Mouse (Mus musculus): Measurements from ENCODE around the gene Gm20388. TPM values are rescaled to one million over a fixed set of nuclear protein-coding genes. Genes with fewer than 3 reads are reported as not detected.

Gm20388 gene
- total RNA-seq, 1 experiment from 2014 or later = 18.4 TPM

- ATAC-seq (replicated peaks in 1 of 2; ENCODE audit: insufficient read depth in 1 of 2, low FRiP score in 2 of 2, low TSS enrichment in 1 of 2, low read depth in 1 of 2, poor library complexity in 2 of 2, severe bottlenecking in 2 of 2) = peak; percentile 4 to 15; a peak in 3 of 4 replicates
These were observed 424.8 kb downstream of the Gm20388 start for GRCm38 (mm10) chr8:120335262-120336086.

DNA sequence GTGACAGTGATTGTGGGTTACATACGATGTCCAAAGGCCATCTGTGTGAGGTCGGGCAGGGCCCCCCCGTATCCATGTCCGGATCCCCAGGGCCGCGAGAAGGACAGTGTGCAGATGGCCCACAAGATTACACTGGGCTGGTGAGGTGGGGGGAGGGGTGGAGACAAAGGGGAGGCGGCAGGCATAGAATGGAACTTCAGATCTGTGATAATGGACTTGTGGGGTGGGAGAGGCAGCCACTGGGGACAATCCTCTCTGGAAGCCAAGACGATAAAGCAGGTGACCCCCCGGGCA is 425.4 kb downstream of the Gm20388 start:
- ATAC-seq (replicated peaks in 1 of 2; ENCODE audit: insufficient read depth in 1 of 2, low FRiP score in 2 of 2, low TSS enrichment in 1 of 2, low read depth in 1 of 2, poor library complexity in 2 of 2, severe bottlenecking in 2 of 2) = no peak

DNA sequence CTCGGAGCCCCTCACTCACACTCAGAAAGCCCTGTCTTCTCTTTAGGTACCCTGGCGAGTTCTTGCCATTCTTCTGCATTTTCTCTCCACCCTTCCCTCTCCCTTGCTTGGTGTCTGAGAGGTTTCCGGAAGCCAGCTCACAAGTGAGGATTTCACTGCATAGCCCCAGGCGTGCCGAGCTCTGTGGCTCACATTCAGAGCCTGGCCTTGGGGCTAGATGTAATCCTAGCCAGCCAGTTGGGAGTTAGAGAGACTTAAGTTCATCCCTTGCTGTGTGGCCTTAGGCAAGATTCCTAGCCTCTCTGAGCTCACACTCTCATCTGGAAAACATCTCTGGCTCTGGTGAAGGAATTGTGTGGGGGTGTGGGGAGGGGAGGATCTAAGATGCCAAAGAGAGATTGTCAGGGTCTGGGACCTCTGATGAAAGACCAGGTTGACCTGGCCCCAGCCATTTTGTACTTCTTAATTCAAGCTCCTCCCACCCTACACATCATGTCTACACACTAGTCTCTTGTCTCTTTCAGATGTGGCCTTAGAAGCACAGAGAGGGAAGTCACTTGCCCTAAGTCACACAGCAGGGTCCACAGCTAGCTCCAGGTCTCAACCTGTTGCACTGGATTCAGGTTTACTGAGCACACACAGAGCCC is 426.4 kb downstream of the Gm20388 start:
- no peak for ATAC-seq (replicated peaks in 1 of 2; ENCODE audit: insufficient read depth in 1 of 2, low FRiP score in 2 of 2, low TSS enrichment in 1 of 2, low read depth in 1 of 2, poor library complexity in 2 of 2, severe bottlenecking in 2 of 2)

GRCm38 (mm10) chr8:120337627-120338026 is 427.0 kb downstream of the Gm20388 start:
- no peak for ATAC-seq (replicated peaks in 1 of 2; ENCODE audit: insufficient read depth in 1 of 2, low FRiP score in 2 of 2, low TSS enrichment in 1 of 2, low read depth in 1 of 2, poor library complexity in 2 of 2, severe bottlenecking in 2 of 2)

- no peak for ATAC-seq (replicated peaks in 1 of 2; ENCODE audit: insufficient read depth in 1 of 2, low FRiP score in 2 of 2, low TSS enrichment in 1 of 2, low read depth in 1 of 2, poor library complexity in 2 of 2, severe bottlenecking in 2 of 2)
These were observed 428.0 kb downstream of the Gm20388 start for GRCm38 (mm10) chr8:120338678-120339077.

DNA sequence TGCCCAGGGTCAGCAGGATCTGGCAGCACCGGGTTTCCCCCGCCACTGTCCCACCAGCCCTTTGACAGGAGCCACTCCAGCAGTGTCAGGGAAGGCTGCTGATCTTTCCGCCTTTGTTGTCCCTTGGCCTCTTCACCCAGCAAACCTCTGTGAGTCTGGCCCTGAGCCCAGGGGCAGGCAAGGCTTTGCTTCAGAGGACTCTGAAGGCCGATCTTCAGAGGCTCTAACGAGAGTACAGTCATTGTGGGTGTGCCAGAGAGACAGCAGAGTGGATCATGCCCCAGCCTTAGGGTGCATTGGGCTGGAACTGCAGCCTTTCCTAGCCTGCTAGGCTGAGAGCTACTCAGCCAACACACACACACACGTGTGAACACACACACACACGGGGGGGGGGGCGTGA is 429.1 kb downstream of the Gm20388 start:
- no peak for ATAC-seq (replicated peaks in 1 of 2; ENCODE audit: insufficient read depth in 1 of 2, low FRiP score in 2 of 2, low TSS enrichment in 1 of 2, low read depth in 1 of 2, poor library complexity in 2 of 2, severe bottlenecking in 2 of 2)

DNA sequence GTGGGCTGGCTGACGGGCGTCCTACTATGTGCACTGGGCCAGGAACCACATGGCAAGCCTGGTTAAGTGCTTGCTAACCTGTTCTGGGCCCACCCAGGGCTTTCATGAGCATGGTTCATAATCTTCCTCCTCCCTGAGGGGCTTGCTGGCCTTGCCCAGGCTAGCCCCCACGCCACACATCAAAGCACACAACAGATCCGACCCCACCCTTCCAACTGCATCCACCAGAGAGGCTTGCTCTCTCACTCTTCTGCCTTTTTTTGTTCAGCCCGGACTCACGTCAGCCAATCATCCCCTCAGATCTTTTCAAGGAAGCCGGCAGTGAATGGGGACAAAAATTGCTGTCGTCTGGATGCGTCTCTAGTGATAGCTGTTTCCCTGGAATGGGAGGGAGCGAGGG is 430.5 kb downstream of the Gm20388 start:
- ATAC-seq (replicated peaks in 1 of 2; ENCODE audit: insufficient read depth in 1 of 2, low FRiP score in 2 of 2, low TSS enrichment in 1 of 2, low read depth in 1 of 2, poor library complexity in 2 of 2, severe bottlenecking in 2 of 2) = no peak

GRCm38 (mm10) chr8:120342847-120343548 is 432.4 kb downstream of the Gm20388 start:
- ATAC-seq (replicated peaks in 1 of 2; ENCODE audit: insufficient read depth in 1 of 2, low FRiP score in 2 of 2, low TSS enrichment in 1 of 2, low read depth in 1 of 2, poor library complexity in 2 of 2, severe bottlenecking in 2 of 2) = no peak

DNA sequence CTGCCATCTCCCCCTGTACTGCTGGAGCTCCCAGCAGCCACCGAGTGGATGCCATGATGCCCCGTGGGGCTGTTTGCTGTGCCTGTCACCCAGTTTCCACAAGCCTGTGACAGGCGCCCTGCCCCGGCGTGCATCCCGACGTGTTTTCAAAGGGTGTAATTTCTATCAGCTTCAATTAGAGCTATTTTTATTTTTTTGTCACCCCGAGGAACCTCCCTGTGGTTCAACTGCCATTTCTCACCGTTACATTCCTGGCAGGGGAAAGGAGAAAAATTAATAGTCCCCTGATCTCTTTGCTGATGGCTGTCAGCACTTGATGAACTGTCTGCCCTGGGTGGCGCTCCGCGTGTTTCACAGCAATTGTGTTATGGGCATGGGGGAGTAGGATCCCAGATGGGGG is 432.9 kb downstream of the Gm20388 start:
- peak; percentile 16 to 42; a peak in 2 of 4 replicates for ATAC-seq (replicated peaks in 1 of 2; ENCODE audit: insufficient read depth in 1 of 2, low FRiP score in 2 of 2, low TSS enrichment in 1 of 2, low read depth in 1 of 2, poor library complexity in 2 of 2, severe bottlenecking in 2 of 2)

DNA sequence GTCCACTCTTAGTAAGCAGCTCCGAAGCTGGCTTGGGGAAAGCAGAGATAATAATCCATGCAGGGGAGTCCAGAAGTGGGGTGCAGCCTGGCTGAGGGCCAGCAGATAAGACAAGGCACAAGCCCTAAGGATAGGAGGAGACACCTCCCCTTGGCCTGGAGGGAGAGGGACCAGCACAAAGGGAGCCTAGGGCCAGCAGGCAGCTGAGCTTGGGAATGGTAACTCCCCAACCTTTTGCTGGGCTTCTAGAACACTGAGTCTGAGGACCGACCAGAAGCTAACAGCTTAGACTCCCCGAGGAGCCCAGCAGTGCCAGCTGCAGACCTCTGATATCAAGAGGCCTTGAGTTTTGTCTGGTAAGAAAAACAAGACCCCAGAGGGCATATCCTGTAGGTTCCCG is 433.5 kb downstream of the Gm20388 start:
- peak in 1 of 2 experiments; percentile 24; a peak in 1 of 4 replicates for ATAC-seq (replicated peaks in 1 of 2; ENCODE audit: insufficient read depth in 1 of 2, low FRiP score in 2 of 2, low TSS enrichment in 1 of 2, low read depth in 1 of 2, poor library complexity in 2 of 2, severe bottlenecking in 2 of 2)

DNA sequence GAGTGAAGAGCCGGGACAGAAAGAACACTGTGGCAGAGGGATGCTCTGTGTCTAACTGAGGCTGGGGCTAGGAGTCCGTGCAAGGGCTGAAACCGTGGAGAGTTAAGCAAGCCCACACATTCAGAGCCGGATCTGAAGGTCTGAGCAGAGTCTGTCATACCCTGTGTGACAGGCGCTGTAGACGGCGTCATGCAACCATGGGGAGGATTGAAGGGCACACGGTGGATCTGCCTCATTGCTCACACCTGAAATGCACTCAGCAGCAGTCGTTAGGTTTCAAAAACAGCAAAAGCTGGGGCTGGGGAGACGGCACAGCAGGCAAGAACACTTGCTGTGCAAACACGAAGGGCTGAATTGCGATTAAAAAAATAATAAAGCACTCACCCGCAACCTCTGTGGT is 433.9 kb downstream of the Gm20388 start:
- ATAC-seq (replicated peaks in 1 of 2; ENCODE audit: insufficient read depth in 1 of 2, low FRiP score in 2 of 2, low TSS enrichment in 1 of 2, low read depth in 1 of 2, poor library complexity in 2 of 2, severe bottlenecking in 2 of 2) = no peak

GRCm38 (mm10) chr8:120347734-120348341 is 437.2 kb downstream of the Gm20388 start:
- no peak for ATAC-seq (replicated peaks in 1 of 2; ENCODE audit: insufficient read depth in 1 of 2, low FRiP score in 2 of 2, low TSS enrichment in 1 of 2, low read depth in 1 of 2, poor library complexity in 2 of 2, severe bottlenecking in 2 of 2)

- ATAC-seq (replicated peaks in 1 of 2; ENCODE audit: insufficient read depth in 1 of 2, low FRiP score in 2 of 2, low TSS enrichment in 1 of 2, low read depth in 1 of 2, poor library complexity in 2 of 2, severe bottlenecking in 2 of 2) = no peak
These were observed 438.3 kb downstream of the Gm20388 start for GRCm38 (mm10) chr8:120348922-120349321.

DNA sequence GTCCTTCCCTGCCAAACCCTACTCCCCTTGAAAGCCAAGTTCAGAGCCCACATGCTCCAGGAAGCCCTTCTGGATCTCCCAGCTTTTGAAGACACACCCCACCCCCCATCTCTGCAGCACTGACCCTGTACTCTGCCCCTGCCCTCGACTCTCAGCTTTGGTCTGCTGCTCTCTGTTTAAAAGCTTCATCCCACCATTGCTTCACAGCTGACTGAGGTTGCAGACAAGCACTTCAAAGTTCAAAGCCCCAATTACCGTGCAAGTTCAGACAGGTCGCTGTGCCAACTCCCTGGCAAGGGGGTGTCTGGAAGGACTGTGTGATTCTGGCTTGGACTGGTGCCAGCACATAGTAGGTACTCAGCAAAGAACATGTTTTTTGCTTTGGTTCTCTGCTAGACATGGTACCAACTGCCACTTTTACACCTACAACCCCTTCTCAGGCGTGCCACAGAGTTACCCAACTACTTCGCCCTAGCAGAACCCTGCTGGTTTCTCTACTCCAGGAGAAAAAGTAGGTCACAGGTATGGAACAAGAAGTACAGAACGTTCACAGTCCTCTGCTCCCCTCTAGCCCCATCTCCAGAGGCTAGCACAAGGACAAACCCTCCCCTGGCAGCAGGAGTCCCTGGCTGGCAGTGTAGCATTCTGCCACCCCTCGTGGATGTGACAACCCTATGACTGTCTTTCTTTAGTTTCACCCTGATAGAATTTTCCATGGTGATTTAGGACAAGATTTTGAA is 440.9 kb downstream of the Gm20388 start:
- ATAC-seq (replicated peaks in 1 of 2; ENCODE audit: insufficient read depth in 1 of 2, low FRiP score in 2 of 2, low TSS enrichment in 1 of 2, low read depth in 1 of 2, poor library complexity in 2 of 2, severe bottlenecking in 2 of 2) = no peak

GRCm38 (mm10) chr8:120352096-120352495 is 441.5 kb downstream of the Gm20388 start:
- 0 out of 4 replicates have a peak, but pooled peaks of 1 of the 2 experiments have one; percentile 10 for ATAC-seq (replicated peaks in 1 of 2; ENCODE audit: insufficient read depth in 1 of 2, low FRiP score in 2 of 2, low TSS enrichment in 1 of 2, low read depth in 1 of 2, poor library complexity in 2 of 2, severe bottlenecking in 2 of 2)

GRCm38 (mm10) chr8:120356067-120356466 is 445.4 kb downstream of the Gm20388 start:
- no peak for ATAC-seq (replicated peaks in 1 of 2; ENCODE audit: insufficient read depth in 1 of 2, low FRiP score in 2 of 2, low TSS enrichment in 1 of 2, low read depth in 1 of 2, poor library complexity in 2 of 2, severe bottlenecking in 2 of 2)

DNA sequence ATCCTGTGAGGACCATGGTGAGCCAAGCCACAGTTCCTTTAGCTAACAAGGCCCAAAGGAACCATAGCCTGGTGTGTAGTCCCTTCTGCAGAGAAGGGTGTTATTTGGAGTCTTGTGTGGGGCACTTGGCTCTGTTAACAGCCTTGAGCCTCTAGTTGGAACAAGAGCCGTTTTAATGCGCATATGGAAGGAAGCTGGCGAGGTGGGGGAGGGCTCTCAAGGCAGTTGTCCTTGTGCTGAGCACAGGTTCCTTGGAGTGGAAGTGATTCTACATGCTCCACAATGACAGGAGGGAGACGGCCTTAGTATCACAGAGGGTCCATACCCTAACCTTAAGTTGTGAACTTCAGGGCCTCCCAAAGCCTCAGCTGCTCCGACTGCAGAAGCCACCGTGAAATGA is 446.9 kb downstream of the Gm20388 start:
- no peak for ATAC-seq (replicated peaks in 1 of 2; ENCODE audit: insufficient read depth in 1 of 2, low FRiP score in 2 of 2, low TSS enrichment in 1 of 2, low read depth in 1 of 2, poor library complexity in 2 of 2, severe bottlenecking in 2 of 2)
